Mouse (Mus musculus): ENCODE results near the gene Mfng.

Mfng gene

GRCm38 (mm10) chr15:78773290-78773729 is at the start of gene Mfng:
TSS of gene Mfng (minus strand) at chr15:78773475.
- in situ Hi-C loops (cut with MboI), result no loop called here

GRCm38 (mm10) chr15:78816074-78816391 is 42.8 kb upstream of the Mfng start:
- in situ Hi-C loops (cut with MboI), result no loop called here

GRCm38 (mm10) chr15:78815314-78816073 is 42.2 kb upstream of the Mfng start:
- in situ Hi-C loops (cut with MboI), result no loop called here

- in situ Hi-C loops (cut with MboI), result no loop called here
These were observed 40.3 kb upstream of the Mfng start for GRCm38 (mm10) chr15:78813603-78814002.

GRCm38 (mm10) chr15:78810146-78810545 is 36.9 kb upstream of the Mfng start:
- in situ Hi-C loops (cut with MboI), result no loop called here

GRCm38 (mm10) chr15:78809739-78810138 is 36.5 kb upstream of the Mfng start:
- in situ Hi-C loops (cut with MboI), result no loop called here

GRCm38 (mm10) chr15:78808980-78809379 is 35.7 kb upstream of the Mfng start:
- in situ Hi-C loops (cut with MboI), result no loop called here

- in situ Hi-C loops (cut with MboI), result no loop called here
These were observed 33.9 kb upstream of the Mfng start for GRCm38 (mm10) chr15:78807141-78807540.

- in situ Hi-C loops (cut with MboI), result no loop called here
These were observed 33.3 kb upstream of the Mfng start for GRCm38 (mm10) chr15:78806614-78807013.

GRCm38 (mm10) chr15:78805351-78805750 is 32.1 kb upstream of the Mfng start:
- in situ Hi-C loops (cut with MboI), result no loop called here

- in situ Hi-C loops (cut with MboI), result no loop called here
These were observed 31.1 kb upstream of the Mfng start for GRCm38 (mm10) chr15:78804326-78804725.

GRCm38 (mm10) chr15:78803499-78803900 is 30.2 kb upstream of the Mfng start:
- in situ Hi-C loops (cut with MboI), result no loop called here

- in situ Hi-C loops (cut with MboI), result no loop called here
These were observed 29.6 kb upstream of the Mfng start, which contains the start of gene Card10 for GRCm38 (mm10) chr15:78802776-78803391. TSS of gene Card10 (minus strand) at chr15:78803042.

- in situ Hi-C loops (cut with MboI), result no loop called here
These were observed 28.9 kb upstream of the Mfng start for GRCm38 (mm10) chr15:78801971-78802741.

- in situ Hi-C loops (cut with MboI), result no loop called here
These were observed 28.3 kb upstream of the Mfng start for GRCm38 (mm10) chr15:78801571-78801970.

GRCm38 (mm10) chr15:78799029-78799428 is 25.8 kb upstream of the Mfng start:
- in situ Hi-C loops (cut with MboI), result no loop called here

- in situ Hi-C loops (cut with MboI), result no loop called here
These were observed 23.7 kb upstream of the Mfng start for GRCm38 (mm10) chr15:78797060-78797329.

GRCm38 (mm10) chr15:78796196-78797059 is 23.2 kb upstream of the Mfng start:
- in situ Hi-C loops (cut with MboI), result no loop called here

GRCm38 (mm10) chr15:78790990-78791389 is 17.7 kb upstream of the Mfng start:
- in situ Hi-C loops (cut with MboI), result no loop called here

GRCm38 (mm10) chr15:78790451-78790850 is 17.2 kb upstream of the Mfng start:
- in situ Hi-C loops (cut with MboI), result no loop called here

- in situ Hi-C loops (cut with MboI), result no loop called here
These were observed 16.5 kb upstream of the Mfng start for GRCm38 (mm10) chr15:78789721-78790323.

GRCm38 (mm10) chr15:78788042-78788441 is 14.8 kb upstream of the Mfng start:
- in situ Hi-C loops (cut with MboI), result no loop called here

All from mature B cell (primary cell).